Mouse (Mus musculus) liver, adult (tissue): ENCODE results near the gene Hist1h2ao.
"Not testable (repeated sequence)": the region's sequence is repeated elsewhere in the genome, so short reads cannot be mapped to it uniquely, and the experiment has no call there.

ENCODE experiments used
- GATA4 ChIP-seq: IDR thresholded peaks from 2 replicates; pipeline ENCODE4 v1.6.1; 2014; ENCODE audit warnings: mild to moderate bottlenecking, low read length; ENCODE audit not compliant: insufficient replicate concordance

The Hist1h2ao gene

GRCm38 (mm10) chr13:21810073-21810472 is at the start of gene Hist1h2ao, which contains the start of gene Hist1h2bq:
Gene Hist1h2ao (plus strand): TSS chr13:21810465.
Gene Hist1h2bq (minus strand): TSS chr13:21810197.
- not testable (repeated sequence) for TF ChIP-seq GATA4

- no peak for TF ChIP-seq GATA4
These were observed 31.2 kb upstream of the Hist1h2ao start for GRCm38 (mm10) chr13:21778814-21779766.

DNA sequence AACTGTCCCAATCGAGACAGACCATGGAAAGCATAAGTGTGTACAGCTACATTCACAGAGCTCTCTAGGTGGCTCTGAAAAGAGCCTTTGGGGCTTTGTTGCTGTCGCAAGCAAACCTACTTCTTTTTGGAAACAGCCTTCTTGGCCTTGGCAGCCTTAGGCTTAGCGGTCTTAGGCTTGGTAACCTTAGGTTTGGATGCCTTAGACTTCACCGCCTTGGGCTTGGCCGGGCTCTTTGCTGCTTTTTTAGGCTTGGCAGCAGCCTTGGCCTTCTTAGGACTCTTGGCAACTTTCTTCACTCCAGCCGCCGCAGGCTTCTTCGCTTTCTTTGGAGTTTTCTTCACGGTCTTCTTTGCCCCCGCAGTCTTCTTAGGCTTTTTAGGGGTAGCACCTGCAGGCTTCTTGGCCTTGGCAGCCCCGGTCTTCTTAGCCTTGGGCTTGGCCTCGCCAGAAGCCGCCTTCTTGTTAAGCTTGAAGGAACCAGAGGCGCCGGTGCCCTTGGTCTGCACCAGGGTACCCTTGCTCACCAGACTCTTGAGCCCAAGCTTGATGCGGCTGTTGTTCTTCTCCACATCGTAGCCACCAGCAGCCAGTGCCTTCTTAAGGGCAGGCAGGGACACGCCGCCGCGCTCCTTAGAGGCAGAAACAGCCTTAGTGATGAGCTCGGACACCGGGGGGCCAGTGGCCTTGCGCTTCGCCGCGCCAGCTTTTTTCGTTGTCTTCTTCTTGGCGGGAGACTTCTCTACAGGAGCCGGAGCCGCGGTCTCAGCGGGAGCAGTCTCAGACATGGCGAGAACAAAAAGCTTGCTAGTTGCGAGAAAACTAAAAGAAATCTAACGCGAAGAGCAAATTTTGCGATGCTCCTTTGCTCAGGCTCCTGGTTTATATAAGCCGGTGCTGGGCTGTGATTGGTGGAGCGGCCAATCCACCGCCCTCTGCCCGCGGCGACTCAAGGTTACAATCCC is 30.2 kb upstream of the Hist1h2ao start, which contains the start of gene Hist1h1b:
Gene Hist1h1b, minus strand, starts transcription at position 859 of the 965 bp plus-strand sequence.
- TF ChIP-seq GATA4 = no peak

DNA sequence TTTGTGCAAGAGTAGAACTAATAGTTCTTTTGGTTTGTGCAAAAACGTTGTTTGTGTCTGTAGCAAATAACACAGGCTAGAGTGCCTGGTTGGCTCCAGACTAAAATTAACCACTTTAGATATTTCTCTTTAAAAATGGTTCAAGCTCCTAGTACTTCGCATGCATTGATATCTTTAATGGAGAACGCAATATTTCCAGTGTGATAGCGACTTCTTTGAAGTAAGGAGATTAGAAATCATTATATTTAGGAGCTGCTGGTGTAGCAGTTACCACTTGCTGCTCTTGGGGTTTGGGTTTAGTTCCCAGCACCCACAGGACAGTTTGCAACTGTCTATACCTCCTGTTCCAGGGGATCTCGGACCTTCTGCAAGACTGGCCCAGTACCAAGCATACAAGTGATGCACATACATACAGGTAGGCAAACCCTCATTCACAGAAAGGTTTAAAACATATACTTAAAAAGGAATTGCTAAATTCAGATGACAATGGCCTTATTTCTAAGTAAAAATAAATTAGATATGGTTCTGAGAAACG is 29.2 kb upstream of the Hist1h2ao start:
- no peak for TF ChIP-seq GATA4

DNA sequence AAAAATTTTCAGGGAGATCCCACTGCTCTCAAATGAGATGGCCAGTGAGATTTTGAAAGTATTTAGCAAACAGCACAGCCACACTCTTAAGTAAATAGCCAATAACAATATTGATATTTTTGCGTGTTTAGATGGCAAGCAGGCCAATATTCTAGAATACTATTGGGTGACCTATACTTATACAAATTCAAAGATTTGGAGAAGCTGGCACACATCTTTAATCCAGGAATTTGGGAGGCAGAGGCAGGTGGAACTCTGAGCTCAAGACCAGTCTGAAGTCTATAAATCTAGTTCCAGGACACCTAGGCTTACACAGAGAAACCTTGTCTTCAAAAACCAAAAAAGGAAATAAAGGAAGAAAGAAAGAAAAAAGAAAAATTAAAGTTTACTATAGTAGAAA is 28.6 kb upstream of the Hist1h2ao start:
- no peak for TF ChIP-seq GATA4

- TF ChIP-seq GATA4 = no peak
These were observed 27.0 kb upstream of the Hist1h2ao start, which contains the start of gene Hist1h3i for GRCm38 (mm10) chr13:21783255-21783617. Gene Hist1h3i (minus strand): TSS chr13:21783370.

GRCm38 (mm10) chr13:21783734-21784161 is 26.5 kb upstream of the Hist1h2ao start:
- no peak for TF ChIP-seq GATA4

DNA sequence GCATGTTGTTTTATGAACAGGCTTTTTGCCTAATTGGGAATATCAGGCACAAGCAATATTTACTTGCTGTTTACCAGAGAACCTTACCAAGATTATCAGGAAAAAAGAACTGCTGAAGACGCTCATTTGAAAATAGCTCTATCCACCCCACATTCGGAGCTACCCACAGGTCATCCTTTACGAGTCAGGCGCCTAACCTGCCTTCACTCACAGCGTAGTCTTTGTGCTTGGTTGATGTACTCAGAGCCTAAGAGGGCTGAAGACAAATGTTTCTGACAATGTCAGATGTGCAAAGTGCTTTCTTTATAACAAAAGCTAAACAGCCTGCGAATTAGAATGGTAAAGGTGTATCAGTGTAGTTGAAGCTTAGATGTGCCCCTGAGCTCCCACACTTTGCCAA is 26.0 kb upstream of the Hist1h2ao start:
- TF ChIP-seq GATA4 = no peak

- TF ChIP-seq GATA4 = no peak
These were observed 23.9 kb upstream of the Hist1h2ao start for GRCm38 (mm10) chr13:21786189-21786898.

DNA sequence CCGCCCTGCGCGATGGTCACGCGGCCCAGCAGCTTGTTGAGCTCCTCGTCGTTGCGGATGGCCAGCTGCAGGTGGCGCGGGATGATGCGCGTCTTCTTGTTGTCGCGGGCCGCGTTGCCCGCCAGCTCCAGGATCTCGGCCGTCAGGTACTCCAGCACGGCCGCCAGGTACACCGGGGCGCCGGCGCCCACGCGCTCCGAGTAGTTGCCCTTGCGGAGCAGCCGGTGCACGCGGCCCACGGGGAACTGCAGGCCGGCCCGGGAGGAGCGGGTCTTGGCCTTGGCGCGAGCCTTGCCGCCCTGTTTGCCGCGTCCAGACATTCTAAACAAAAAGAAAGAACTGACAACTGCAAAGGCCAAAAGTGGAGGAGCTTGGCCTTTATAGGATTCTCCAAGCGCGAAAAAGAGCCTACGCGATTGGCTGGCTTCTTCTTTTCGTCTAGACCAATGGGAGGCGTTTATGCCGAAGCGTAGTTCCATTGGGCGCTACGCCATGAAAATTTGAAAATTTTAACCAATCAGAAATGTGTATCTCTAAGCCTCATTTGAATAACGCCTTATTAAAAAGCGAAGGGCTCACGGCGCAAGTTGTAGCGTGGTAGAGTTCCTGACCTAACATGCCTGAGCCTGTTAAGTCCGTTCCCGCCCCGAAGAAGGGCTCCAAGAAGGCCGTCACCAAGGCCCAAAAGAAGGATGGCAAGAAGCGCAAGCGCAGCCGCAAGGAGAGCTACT is 23.2 kb upstream of the Hist1h2ao start, which contains the start of the genes Hist1h2an and Hist1h2bp:
Gene Hist1h2an, minus strand, starts transcription at position 320 of the 731 bp plus-strand sequence.
Gene Hist1h2bp, plus strand, starts transcription at position 563 of the 731 bp plus-strand sequence.
- not testable (repeated sequence) for TF ChIP-seq GATA4

DNA sequence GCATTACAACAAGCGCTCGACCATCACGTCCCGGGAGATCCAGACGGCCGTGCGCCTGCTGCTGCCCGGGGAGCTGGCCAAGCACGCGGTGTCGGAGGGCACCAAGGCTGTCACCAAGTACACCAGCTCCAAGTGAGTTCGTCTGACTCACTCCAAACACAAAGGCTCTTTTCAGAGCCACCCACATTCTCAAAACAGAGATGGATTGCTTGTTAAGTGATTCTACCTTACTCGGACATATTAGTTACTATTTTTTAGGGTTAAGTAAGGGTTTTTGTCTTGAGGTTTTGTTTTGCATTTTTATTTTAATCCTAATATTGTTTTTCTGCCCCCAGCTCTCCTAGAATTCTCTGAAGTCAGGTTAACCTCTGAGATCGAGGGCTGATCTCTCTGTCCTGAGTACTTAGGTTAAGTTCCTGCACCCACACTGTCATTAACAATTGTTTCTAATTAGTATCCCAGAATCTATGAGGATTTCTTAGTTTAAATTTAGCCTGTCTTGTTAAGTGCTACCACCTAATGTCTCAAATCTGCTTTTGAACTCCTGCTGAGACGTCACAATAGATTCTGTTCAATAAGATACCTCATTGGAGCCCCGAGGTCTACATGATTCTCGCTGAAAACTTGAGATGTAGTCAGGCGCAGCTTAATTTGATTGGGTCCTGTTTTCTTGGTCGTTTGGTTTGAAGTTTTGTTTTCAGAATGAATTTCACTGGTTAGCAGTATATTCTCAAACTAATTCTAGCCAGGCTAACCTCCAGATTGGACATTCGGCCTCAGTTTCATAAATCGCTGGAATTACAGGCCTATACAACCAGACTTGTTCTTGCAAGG is 22.3 kb upstream of the Hist1h2ao start:
- no peak for TF ChIP-seq GATA4

DNA sequence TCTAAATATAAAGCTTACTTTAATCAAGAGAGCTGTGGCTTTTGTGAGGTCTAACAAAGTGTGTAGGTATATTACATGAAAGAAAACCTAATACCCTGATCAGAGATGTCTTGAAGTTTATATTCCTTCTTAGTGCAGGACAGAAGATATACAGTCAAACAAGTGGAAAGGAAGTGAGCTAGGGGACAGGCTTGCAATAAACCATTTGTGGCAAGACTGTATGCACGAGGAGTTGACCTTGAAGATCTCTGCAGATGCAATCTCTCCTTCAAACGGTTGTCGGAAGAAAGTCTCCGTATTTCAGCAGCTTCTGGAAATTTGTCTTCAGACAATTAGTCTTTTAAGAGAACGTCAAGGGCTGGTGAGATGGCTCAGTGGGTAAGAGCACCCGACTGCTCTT is 20.3 kb upstream of the Hist1h2ao start:
- TF ChIP-seq GATA4 = no peak

GRCm38 (mm10) chr13:21790601-21791283 is 19.5 kb upstream of the Hist1h2ao start:
- TF ChIP-seq GATA4 = no peak
